Mouse (Mus musculus): Measurements from ENCODE around the gene Tnks2.

Tnks2 gene

GRCm38 (mm10) chr19:36896791-36897569 is 62.9 kb downstream of the Tnks2 start:
- DNase-seq (ENCODE audit: low spot score in 2 of 2) = no peak

DNA sequence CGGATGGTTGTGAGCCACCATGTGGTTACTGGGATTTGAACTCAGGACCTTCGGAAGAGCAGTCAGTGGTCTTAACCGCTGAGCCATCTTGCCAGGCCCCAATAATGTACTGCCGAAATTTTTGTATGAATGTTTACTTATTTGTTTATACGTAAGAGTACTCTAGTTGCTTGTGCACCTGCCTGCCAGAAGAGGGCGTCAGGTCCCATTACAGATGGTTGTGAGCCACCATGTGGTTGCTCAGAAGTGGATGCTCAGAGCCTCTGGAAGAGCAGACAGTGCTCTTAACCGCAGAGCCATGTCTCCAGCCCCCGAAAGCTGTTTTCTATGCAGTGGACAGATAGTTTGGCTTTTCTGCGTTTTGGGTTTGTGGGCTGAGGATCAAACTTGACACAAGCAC is 63.7 kb downstream of the Tnks2 start:
- no peak for DNase-seq (ENCODE audit: low spot score in 2 of 2)

DNA sequence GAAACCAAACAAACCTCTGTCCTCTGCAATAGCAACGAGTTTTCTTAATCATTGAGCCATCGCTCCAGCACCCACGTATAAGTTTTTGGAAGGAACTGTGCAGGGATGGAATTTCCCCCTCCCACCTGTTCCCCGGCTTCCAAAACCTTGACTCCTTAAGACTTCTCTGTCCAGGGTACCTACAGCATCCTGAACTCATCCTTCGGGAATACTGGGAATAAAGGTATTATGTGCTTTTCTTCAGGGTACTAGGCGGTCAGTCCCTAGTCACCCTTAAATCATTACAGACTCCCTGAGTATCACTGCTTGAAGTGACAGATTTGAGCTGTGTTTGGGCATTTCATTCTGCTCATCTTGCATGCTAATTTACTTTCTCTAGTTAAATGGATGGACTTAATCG is 69.3 kb downstream of the Tnks2 start:
- DNase-seq (ENCODE audit: low spot score in 2 of 2) = no peak

DNA sequence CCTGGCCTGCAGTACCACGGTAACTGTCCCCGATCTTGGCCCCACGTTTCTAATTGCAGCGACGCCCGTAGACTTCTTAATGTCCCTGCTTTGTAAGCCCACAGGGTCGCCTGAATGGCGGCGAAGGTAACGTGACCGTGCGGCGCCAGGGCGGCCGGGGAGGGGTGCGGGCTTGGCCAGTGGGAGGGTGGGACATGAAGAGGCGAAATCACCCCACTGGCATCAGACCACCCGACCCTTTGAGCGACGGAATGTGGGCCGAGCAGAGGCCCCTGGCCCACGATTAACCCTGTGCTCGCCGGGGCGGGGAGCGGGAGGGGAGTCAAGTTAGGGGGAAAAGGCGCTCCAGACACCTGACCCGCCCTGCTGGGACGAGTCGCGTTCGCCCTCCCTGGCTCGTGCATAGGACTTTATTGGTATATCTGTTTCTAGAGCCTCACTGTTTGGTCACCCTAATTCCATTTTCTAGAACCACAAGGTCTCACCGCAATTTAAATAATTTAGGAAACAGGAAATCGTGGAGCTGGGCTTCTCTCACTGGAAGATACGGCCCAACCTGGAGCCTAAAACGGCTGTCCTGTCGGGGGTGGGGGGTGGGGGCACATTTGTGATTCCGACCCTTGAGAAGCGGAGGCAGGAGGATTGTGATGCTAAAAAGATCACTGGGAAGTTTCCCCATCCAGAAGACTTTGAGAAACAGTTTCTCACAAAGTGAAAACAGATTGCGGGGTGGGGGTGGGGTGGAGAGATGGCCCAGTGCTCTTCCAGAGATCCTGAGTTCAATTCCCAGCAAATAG is 70.4 kb downstream of the Tnks2 start:
- peak in 1 of 2 experiments; percentile 24 for DNase-seq (ENCODE audit: low spot score in 2 of 2)

DNA sequence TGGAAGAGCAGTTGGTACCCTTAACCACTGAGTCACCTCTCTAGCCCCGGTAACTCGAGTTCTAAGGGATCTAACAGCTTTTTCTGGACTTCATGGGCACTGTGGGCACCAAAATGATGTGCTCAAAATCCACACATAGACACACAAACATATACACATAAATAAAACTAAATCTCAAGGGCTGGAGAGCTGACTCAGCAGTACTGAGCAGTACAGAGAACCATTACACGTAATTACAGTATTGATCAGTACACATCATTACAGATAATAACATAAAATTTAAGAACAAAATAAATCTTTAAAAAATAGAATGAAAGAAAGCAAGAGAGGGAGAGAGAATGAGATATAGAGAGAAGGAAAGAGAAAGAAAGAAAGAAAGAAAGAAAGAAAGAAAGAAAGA is 75.1 kb downstream of the Tnks2 start:
- no peak for DNase-seq (ENCODE audit: low spot score in 2 of 2)

- no peak for DNase-seq (ENCODE audit: low spot score in 2 of 2)
These were observed 75.8 kb downstream of the Tnks2 start for GRCm38 (mm10) chr19:36909676-36910292.

DNA sequence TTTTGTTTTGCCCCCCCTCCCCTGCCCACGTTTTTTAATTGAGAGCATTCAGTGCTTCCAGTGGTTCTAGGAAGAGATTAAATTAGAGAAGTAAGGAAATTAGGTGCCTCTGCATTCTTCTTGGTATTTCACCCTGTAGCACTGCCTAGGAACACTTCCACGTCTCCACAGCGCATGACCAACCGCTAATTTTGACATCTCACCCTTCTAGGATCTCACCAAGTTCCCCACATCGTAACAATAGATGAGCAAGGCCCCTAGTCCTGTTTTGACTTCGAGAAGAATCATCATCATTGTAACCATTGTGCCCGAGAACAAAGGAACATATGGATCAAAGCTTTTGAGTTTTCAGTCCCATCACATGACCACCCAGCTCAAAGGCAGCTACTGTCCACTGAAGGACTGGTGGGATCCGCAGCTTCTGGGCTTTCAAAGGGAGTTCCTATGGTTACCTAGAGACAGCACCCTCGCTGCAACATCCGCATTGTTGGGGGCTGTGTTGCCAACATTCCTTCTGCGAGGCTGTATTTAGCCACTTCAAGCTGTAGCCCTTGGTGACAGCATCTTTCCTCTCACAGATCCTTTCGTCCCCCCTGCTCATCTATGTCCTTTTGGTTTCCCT is 76.5 kb downstream of the Tnks2 start:
- DNase-seq (ENCODE audit: low spot score in 2 of 2) = no peak

- no peak for DNase-seq (ENCODE audit: low spot score in 2 of 2)
These were observed 79.0 kb downstream of the Tnks2 start for GRCm38 (mm10) chr19:36913064-36913463.

- no peak for DNase-seq (ENCODE audit: low spot score in 2 of 2)
These were observed 82.2 kb downstream of the Tnks2 start for GRCm38 (mm10) chr19:36916206-36916605.

- DNase-seq (ENCODE audit: low spot score in 2 of 2) = no peak
These were observed 82.9 kb downstream of the Tnks2 start for GRCm38 (mm10) chr19:36916876-36917389.

DNA sequence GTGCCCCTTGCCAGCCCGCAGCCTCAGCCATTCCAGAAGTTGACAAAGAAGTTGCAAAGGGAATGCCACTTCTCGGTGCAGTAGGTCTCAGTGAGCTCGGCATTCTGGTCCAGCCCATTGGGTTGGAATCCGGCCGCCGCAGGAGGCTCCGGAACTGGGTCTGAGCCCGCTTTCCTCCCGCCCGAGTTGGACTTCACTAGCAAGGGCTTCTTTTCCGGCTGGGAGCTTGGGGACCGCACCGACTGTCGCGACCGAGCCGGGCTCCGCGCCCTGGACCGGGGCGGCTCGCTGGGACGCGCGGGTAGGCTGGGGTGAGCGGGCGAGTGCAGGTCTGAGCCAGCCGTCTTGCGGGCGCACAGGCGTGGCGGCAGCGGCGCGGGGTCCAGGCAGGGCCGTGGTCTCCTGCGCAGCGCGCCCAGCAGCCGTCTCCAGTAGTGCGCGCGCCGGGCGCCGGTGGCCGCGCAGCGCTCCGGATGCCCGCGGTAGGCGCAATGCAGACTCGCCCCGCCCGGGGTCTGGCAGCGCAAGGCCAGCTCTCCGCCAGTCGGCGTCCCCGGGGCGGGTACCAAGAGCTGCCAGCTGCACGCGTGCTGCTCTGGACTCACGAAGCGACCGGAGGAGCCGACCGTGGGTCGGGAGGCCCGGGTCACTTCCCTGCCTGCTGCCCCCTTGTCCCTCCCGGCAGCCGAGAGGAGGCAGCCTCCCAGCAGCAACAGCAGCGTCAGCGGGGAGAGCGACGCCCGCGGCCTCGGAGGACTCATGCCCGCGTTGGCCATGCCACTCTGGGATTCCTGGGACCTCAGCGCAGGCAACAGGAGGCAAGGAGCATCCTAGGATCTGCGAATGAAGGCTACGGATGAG is 84.6 kb downstream of the Tnks2 start:
- DNase-seq (ENCODE audit: low spot score in 2 of 2) = peak; percentile 68 to 79

DNA sequence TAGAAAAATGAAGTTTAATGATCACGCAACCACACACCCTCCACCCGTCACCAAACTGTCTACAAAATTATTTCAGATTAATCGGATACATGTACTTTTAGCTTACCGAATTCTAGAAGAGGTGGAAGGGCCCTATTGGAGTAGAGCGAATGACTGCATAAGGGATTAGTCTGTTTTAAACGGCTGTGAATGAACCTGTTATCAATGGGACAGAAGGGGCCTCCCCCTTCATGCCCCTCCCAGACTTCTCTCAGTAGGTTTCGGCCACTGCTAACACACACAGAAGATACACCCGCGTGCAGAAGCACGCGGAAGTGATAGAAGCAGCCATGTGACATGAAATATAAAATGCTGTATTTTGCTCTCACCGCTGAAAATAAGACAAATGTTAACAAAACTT is 85.4 kb downstream of the Tnks2 start, which contains the start of gene Fgfbp3:
Gene Fgfbp3 (minus strand): TSS at position 150 of the 400 bp plus-strand sequence.
- no peak for DNase-seq (ENCODE audit: low spot score in 2 of 2)

DNA sequence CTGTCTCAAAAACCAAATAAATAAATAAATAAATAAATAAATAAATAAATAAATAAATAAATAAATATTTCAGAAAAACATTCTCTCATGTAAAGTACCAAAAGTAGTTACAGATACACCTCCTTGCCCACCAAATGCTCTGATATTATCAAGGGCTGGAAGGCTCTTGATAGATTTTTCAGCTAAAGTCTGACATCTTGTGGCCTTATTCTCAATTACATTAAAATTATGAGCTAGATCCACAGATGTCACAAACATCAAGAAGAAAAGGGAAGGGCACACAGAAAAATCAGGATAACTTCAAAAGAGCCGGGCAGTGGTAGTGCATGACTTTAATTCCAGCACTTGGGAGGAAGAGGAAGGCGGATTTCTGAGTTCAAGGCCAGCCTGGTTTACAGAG is 88.0 kb downstream of the Tnks2 start:
- DNase-seq (ENCODE audit: low spot score in 2 of 2) = peak in 1 of 2 experiments; percentile 11

DNA sequence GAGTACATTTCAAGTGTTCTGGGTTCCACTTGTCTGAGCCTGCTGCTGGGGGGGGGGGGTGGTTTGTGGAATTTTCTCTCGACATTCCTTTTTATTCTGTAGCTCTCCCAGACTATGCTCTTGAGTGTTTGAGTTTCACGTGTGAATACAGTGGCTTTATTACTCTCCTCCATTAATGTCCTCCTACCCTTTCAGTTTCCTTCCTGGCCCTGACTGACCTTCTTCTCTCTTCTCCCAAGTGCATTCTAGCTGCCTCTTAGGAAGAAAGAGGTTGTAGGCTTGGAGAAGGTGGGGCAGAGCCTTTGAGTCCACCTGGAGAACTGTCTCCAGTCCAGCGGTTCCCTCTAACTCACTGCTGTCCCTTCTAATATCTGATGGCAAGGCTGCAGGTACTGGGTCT is 88.9 kb downstream of the Tnks2 start:
- DNase-seq (ENCODE audit: low spot score in 2 of 2) = no peak

GRCm38 (mm10) chr19:36925671-36926552 is 91.9 kb downstream of the Tnks2 start, which contains the start of gene Btaf1:
Gene Btaf1, plus strand, starts transcription at chr19:36926079.
- peak; percentile 80 to 90 for DNase-seq (ENCODE audit: low spot score in 2 of 2)

DNA sequence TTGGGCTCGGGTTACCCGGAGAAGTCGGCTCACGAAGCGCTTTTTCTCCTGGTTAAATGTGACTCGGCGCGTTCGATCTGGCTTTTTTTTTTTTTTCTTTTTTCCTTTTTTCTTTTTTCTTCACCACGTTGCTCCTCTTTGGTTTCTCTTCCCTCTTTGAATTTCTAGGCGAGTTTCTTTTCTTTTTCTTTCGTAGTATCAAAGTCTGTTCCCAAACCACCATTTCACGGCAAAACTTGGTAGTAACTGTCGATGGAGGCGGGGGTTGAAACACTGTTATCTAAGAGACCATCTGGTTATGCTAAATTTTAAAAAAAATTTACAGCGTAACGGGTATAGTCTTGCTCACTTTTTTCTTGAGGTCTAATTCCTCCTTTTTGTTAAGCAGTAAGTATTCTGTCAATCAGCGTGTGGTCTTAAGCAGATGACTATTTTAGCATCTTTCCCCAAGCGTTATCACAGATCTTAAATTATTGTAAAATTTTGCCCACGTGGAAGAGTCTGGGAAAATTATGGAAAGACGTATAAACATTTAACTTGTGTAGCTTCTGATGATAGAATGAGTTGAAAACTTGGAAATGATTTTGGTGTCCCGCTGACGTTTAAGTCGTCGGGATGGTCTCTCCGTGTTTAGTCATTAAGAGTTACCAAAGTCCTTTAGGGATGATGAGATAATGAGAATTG is 92.7 kb downstream of the Tnks2 start:
- no peak for DNase-seq (ENCODE audit: low spot score in 2 of 2)

DNA sequence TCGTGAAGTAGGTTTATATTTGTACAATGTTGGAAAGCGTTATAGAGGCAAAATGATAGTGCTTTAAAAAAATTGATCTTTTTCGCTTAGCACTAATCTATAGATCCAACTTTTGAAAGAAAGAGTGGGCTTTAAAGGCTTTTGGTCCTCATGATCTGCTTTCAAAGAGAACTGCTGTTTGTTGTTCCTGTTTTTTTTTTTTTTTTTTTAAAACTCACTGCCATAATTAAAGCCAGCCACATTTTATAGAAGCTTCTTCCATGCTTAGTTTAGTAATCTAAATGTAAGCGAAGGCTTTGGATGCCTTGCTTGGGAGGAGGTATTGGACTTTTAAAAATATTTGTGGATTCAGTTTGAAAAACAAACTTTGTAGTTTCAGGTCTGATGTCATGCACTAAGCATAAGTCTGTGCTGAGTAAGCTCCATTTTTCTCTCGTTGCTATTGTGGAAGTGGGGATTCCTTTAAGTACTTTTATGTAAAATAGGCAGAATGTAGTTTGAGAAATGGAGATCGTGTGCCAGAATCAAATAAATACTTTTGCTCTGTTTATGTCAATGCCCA is 93.8 kb downstream of the Tnks2 start:
- DNase-seq (ENCODE audit: low spot score in 2 of 2) = no peak

- DNase-seq (ENCODE audit: low spot score in 2 of 2) = no peak
These were observed 95.8 kb downstream of the Tnks2 start for GRCm38 (mm10) chr19:36929816-36930215.

DNA sequence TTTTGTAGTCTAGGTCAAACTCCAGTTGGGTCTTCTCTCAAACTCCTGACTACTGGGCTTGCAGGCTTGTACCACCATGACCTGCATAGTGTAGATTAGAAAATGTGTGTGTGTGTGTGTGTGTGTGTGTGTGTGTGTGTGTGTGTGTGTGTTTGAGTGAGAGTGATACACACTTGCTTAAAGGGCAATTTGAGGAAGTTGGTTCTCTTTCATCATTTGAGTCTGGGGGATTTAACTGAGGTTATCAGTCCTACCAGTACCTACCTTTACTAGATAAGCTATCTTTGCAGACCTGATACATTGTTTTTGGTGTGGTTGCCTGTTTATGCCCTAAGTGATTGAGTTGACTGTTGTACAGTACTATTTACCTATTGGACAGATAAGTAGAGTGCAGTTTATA is 98.1 kb downstream of the Tnks2 start:
- DNase-seq (ENCODE audit: low spot score in 2 of 2) = no peak
